Mouse (Mus musculus) heart, embryonic 16.5 days (tissue): ENCODE results near the gene Dapk3. TPM values are rescaled to one million over a fixed set of nuclear protein-coding genes. Genes with fewer than 3 reads are reported as not detected.

Experiments used
- ATAC-seq: fragments of 200-750 bp; cut with Nextera tagmentation; replicated peaks from 2 replicates; pipeline ENCODE4 v1.8.0; 2017; ENCODE audit warnings: moderate number of reproducible peaks; ENCODE audit not compliant: insufficient read depth, low FRiP score; ENCODE audit errors: extremely low read depth
- H3K27ac ChIP-seq: fragments of 300-500 bp; sonication (generic); 2 replicates; pipeline ENCODE4 v1.5.1; 2014; ENCODE audit warnings: mild to moderate bottlenecking, low read length, control low read depth, moderate library complexity
- H3K27me3 ChIP-seq: fragments of 300-500 bp; sonication (generic); 2 replicates; pipeline ENCODE4 v1.6.1; 2014; ENCODE audit warnings: low read length, mixed read lengths; ENCODE audit not compliant: control insufficient read depth, insufficient read depth
- H3K36me3 ChIP-seq: fragments of 300-500 bp; sonication (generic); 2 replicates; pipeline ENCODE4 v1.6.1; 2014; ENCODE audit not compliant: control insufficient read depth, insufficient read depth
- H3K4me1 ChIP-seq: fragments of 300-500 bp; sonication (generic); 2 replicates; pipeline ENCODE4 v1.6.1; 2014; ENCODE audit warnings: low read length, mixed read lengths; ENCODE audit not compliant: control insufficient read depth, insufficient read depth
- H3K4me2 ChIP-seq: fragments of 300-500 bp; sonication (generic); 2 replicates; pipeline ENCODE4 v1.6.1; 2014; ENCODE audit warnings: low read depth, mild to moderate bottlenecking, control low read depth, low read length
- H3K4me3 ChIP-seq: fragments of 300-500 bp; sonication (generic); 2 replicates; pipeline ENCODE4 v1.5.1; 2014; ENCODE audit warnings: mild to moderate bottlenecking, control low read depth, low read length
- H3K9ac ChIP-seq: fragments of 300-500 bp; sonication (generic); 2 replicates; pipeline ENCODE4 v1.6.1; 2014; ENCODE audit warnings: low read length, control low read depth
- H3K9me3 ChIP-seq: fragments of 300-500 bp; sonication (generic); replicated peaks from 2 replicates; pipeline ENCODE4 v1.6.1; 2016; ENCODE audit warnings: low read length; ENCODE audit not compliant: control insufficient read depth
- WGBS: fragments of 180-500 bp; shearing (Covaris S2); extraction: QIAGEN DNeasy Blood & Tissue Kit; methylation state at CpG from one replicate; pipeline ENCODE4 v1.1.7; 2014; 5-methylcytosine and 5-hydroxymethylcytosine counted together
- polyA plus RNA-seq: library from polyadenylated mRNA; unstranded; fragments of >200 nt; fragmentation: Nextera tagmentation; extraction: Ambion mirVana; gene quantifications from 2 replicates; pipeline ENCODE4 v1.2.1, GENCODE M21; 2015

Gene Dapk3
- polyA plus RNA-seq, 1 experiment from 2014 or later: 40.2 TPM

DNA sequence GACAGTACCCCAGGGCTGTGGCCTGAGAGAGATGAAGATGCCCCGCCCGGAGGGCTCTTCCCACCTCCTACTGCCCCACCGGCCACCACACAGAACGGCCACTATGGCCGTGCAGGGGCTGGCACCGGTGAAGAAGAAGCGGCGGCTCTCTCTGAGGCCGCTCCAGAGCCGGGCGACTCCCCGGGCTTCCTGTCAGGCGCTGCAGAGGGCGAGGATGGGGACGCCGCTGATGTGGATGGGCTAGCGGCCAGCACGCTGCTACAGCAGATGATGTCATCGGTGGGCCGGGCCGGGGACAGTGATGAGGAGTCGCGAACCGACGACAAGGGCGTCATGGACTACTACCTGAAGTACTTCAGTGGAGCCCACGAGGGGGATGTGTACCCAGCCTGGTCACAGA is 38.1 kb upstream of the Dapk3 start:
- H3K36me3 ChIP-seq: peaks cover 52% of the 10 kb centered on the region
- H3K4me1 ChIP-seq: peaks cover 32% of the 10 kb centered on the region
- no peak overlapping the region for H3K9ac ChIP-seq
- no peak overlapping the region for H3K4me3 ChIP-seq
- H3K4me2 ChIP-seq: no peak overlapping the region
- H3K27ac ChIP-seq: no peak overlapping the region
- no peaks in the 10 kb centered on the region for H3K9me3 ChIP-seq
- no peak for ATAC-seq
- H3K27me3 ChIP-seq: no peaks in the 10 kb centered on the region
- WGBS: 77% methylated on average over 27 of the region's 27 CpGs

GRCm38 (mm10) chr10:81145307-81145706 is 37.5 kb upstream of the Dapk3 start:
- H3K4me2 ChIP-seq: no peak overlapping the region
- no peak overlapping the region for H3K4me3 ChIP-seq
- ATAC-seq: no peak
- 91% methylated on average over 6 of the region's 6 CpGs for WGBS
- H3K9me3 ChIP-seq: no peaks in the 10 kb centered on the region
- no peak overlapping the region for H3K27ac ChIP-seq
- peaks cover 54% of the 10 kb centered on the region for H3K36me3 ChIP-seq
- no peaks in the 10 kb centered on the region for H3K27me3 ChIP-seq
- H3K9ac ChIP-seq: no peak overlapping the region
- peaks cover 26% of the 10 kb centered on the region for H3K4me1 ChIP-seq

- H3K9ac ChIP-seq: no peak overlapping the region
- no peaks in the 10 kb centered on the region for H3K27me3 ChIP-seq
- no peak for ATAC-seq
- no peak overlapping the region for H3K4me3 ChIP-seq
- no peaks in the 10 kb centered on the region for H3K9me3 ChIP-seq
- peaks cover 21% of the 10 kb centered on the region for H3K4me1 ChIP-seq
- peaks cover 54% of the 10 kb centered on the region for H3K36me3 ChIP-seq
- H3K4me2 ChIP-seq: no peak overlapping the region
- WGBS: 86% methylated on average over 7 of the region's 7 CpGs
- H3K27ac ChIP-seq: no peak overlapping the region
Measured at GRCm38 (mm10) chr10:81145778-81146177, 37.0 kb upstream of the Dapk3 start.

GRCm38 (mm10) chr10:81146296-81146695 is 36.5 kb upstream of the Dapk3 start:
- peaks cover 16% of the 10 kb centered on the region for H3K4me1 ChIP-seq
- ATAC-seq: no peak
- H3K27me3 ChIP-seq: no peaks in the 10 kb centered on the region
- no peak overlapping the region for H3K4me3 ChIP-seq
- 76% methylated on average over 4 of the region's 4 CpGs for WGBS
- H3K27ac ChIP-seq: no peak overlapping the region
- H3K9ac ChIP-seq: no peak overlapping the region
- H3K4me2 ChIP-seq: no peak overlapping the region
- H3K9me3 ChIP-seq: no peaks in the 10 kb centered on the region
- peaks cover 54% of the 10 kb centered on the region for H3K36me3 ChIP-seq

- 73% methylated on average over 6 of the region's 6 CpGs for WGBS
- H3K9me3 ChIP-seq: no peaks in the 10 kb centered on the region
- no peak overlapping the region for H3K27ac ChIP-seq
- peaks cover 60% of the 10 kb centered on the region for H3K36me3 ChIP-seq
- no peaks in the 10 kb centered on the region for H3K27me3 ChIP-seq
- H3K4me3 ChIP-seq: no peak overlapping the region
- no peak overlapping the region for H3K4me2 ChIP-seq
- no peak for ATAC-seq
- H3K4me1 ChIP-seq: peaks cover 5% of the 10 kb centered on the region; the same call in 1 of the 2 replicates
- H3K9ac ChIP-seq: no peak overlapping the region
Measured at GRCm38 (mm10) chr10:81151261-81151660, 31.5 kb upstream of the Dapk3 start.

GRCm38 (mm10) chr10:81152609-81153008 is 30.2 kb upstream of the Dapk3 start:
- peaks cover 62% of the 10 kb centered on the region for H3K36me3 ChIP-seq
- no peak overlapping the region for H3K9ac ChIP-seq
- WGBS: 55% methylated on average over 12 of the region's 12 CpGs
- H3K4me2 ChIP-seq: no peak overlapping the region
- ATAC-seq: no peak; the same call in 1 of the 2 replicates
- no peak overlapping the region for H3K4me3 ChIP-seq
- no peaks in the 10 kb centered on the region for H3K27me3 ChIP-seq
- peak overlapping the region; percentile 53 for H3K27ac ChIP-seq
- no peaks in the 10 kb centered on the region for H3K9me3 ChIP-seq
- H3K4me1 ChIP-seq: peaks cover 5% of the 10 kb centered on the region; the same call in 1 of the 2 replicates

GRCm38 (mm10) chr10:81154313-81154712 is 28.5 kb upstream of the Dapk3 start:
- peaks cover 48% of the 10 kb centered on the region for H3K36me3 ChIP-seq
- 88% methylated on average over 12 of the region's 12 CpGs for WGBS
- no peak overlapping the region for H3K27ac ChIP-seq
- no peaks in the 10 kb centered on the region for H3K9me3 ChIP-seq
- no peak overlapping the region for H3K4me3 ChIP-seq
- H3K27me3 ChIP-seq: no peaks in the 10 kb centered on the region
- H3K4me2 ChIP-seq: no peak overlapping the region
- no peak for ATAC-seq
- H3K4me1 ChIP-seq: peaks cover 5% of the 10 kb centered on the region; the same call in 1 of the 2 replicates
- no peak overlapping the region for H3K9ac ChIP-seq

DNA sequence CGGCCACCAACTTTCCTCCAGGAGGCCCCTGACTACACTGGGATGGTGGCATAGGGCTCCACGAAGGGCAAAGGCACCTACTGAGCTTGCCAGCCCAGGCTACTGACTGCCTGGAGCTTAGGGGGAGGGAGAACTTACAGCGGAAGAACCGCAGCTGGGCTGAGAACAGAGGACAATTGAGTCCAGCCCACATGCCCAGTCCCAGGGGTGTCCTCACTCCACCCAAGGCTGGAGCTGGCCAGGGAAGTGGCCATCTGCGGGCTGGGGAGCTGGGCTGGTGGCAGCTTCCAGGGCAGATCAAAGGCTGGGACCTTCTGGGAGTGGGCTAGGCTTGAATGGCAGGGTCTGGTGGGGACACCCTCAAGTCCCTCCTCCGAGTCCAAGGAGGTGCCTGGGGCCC is 28.1 kb upstream of the Dapk3 start:
- 76% methylated on average over 6 of the region's 6 CpGs for WGBS

GRCm38 (mm10) chr10:81161602-81162317 is 21.0 kb upstream of the Dapk3 start:
- Histone ChIP-seq H3K27me3 (no peaks in the 10 kb centered on the region), H3K9me3 (no peaks in the 10 kb centered on the region), H3K4me2 (no peak overlapping the region), H3K36me3 (peaks cover 26% of the 10 kb centered on the region), H3K4me1 (peaks cover 10% of the 10 kb centered on the region), H3K9ac (no peak overlapping the region), H3K4me3 (no peak overlapping the region), H3K27ac (no peak overlapping the region)
- 86% methylated on average over 8 of the region's 8 CpGs for WGBS
- ATAC-seq: no peak

More for the DNA sequence above, 28.1 kb upstream of the Dapk3 start:
- H3K27ac ChIP-seq: no peak overlapping the region
- H3K4me1 ChIP-seq: peaks cover 5% of the 10 kb centered on the region; the same call in 1 of the 2 replicates
- no peak overlapping the region for H3K4me2 ChIP-seq
- no peak overlapping the region for H3K9ac ChIP-seq
- H3K36me3 ChIP-seq: peaks cover 44% of the 10 kb centered on the region
- no peaks in the 10 kb centered on the region for H3K9me3 ChIP-seq
- no peaks in the 10 kb centered on the region for H3K27me3 ChIP-seq
- no peak for ATAC-seq
- no peak overlapping the region for H3K4me3 ChIP-seq
